Mouse (Mus musculus) brain, embryonic 14.5 days (tissue): Measurements from ENCODE around the gene Arid2.

Source experiments
- CTCF ChIP-seq: fragments of 200-500 bp; IDR thresholded peaks from 2 replicates; pipeline ENCODE4 v1.5.1; 2012; ENCODE audit warnings: inconsistent platforms, mild to moderate bottlenecking, moderate library complexity, borderline replicate concordance; ENCODE audit not compliant: insufficient read depth, insufficient read length; ENCODE audit errors: extremely low read depth
- POLR2A ChIP-seq: fragments of 200-500 bp; IDR thresholded peaks from 2 replicates; pipeline ENCODE4 v1.6.1; 2012; ENCODE audit warnings: mild to moderate bottlenecking, inconsistent platforms, borderline replicate concordance; ENCODE audit not compliant: poor library complexity, insufficient read depth, insufficient read length, severe bottlenecking; ENCODE audit errors: extremely low read depth

GRCm38 (mm10) chr15:96287976-96288835 lies 888 bp downstream of the Arid2 start:
- TF ChIP-seq CTCF (no peak), POLR2A (no peak)
